In the genomic region with DNA sequence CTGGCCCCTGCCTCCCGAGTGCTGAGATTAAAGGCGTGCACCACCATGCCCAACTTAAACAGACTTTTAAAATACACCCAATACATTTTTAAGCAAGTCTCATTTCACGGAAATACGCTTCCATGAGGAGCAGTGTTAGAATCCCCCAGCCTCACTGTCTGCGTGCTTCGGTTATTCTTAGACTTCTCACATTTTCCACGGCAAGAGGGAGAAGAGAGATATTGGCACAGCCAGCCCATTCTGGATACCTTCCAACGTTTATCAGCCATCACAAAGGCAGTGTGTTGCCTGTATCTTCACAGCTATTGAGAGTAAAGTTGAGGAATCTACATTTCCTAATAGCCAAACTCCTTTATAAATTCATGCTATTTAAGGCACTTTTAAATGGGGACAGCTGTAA, we compare ENCODE assay signal across 8 mouse cellular contexts. TPM values are rescaled to one million over a fixed set of nuclear protein-coding genes. Genes with fewer than 3 reads are reported as not detected.
DNase-seq lines count a peak whose midpoint lies in the region.

No protein-coding gene starts in this region.

- no peaks in the 10 kb centered on the region for H3K9me3 ChIP-seq in heart, embryonic 10.5 days

- intact Hi-C loops in left cerebral cortex, postnatal 4 days (cut with DNase I): no loop called here

- H3K4me1 ChIP-seq in heart, embryonic 10.5 days: peaks cover 87% of the 10 kb centered on the region

- 16% methylated on average over 8 of the region's 8 CpGs for WGBS in heart, embryonic 10.5 days

- DNase-seq in adrenal gland, adult 2 months: peak; percentile 52
- no peak for DNase-seq in adrenal gland, postnatal 36 days
- DNase-seq in left cerebral cortex, postnatal 4 days: peak; percentile 64
- DNase-seq in left cerebral cortex, adult 8-10 months (ENCODE audit: low spot score in 2 of 2): no peak
- peak; percentile 75 for DNase-seq in heart, embryonic 10.5 days (ENCODE audit: low spot score)
- peak; percentile 46 for DNase-seq in lung, postnatal 14 days
- no peak for DNase-seq in retina, postnatal 1 day
- no peak for DNase-seq in layer of hippocampus, postnatal 10 days (ENCODE audit: low spot score in 2 of 2)

- H3K4me3 ChIP-seq in heart, embryonic 10.5 days: peak overlapping the region; percentile 97

- peak overlapping the region; percentile 86 for H3K27ac ChIP-seq in heart, embryonic 10.5 days

- H3K27me3 ChIP-seq in heart, embryonic 10.5 days (ENCODE audit: insufficient read depth, poor library complexity, severe bottlenecking): no peaks in the 10 kb centered on the region

- peaks cover 36% of the 10 kb centered on the region for H3K36me3 ChIP-seq in heart, embryonic 10.5 days

RNA-seq across cellular contexts. Expression of a gene that starts 7.8 kb away (rescaled TPM):
- 1,000 to 10,000 TPM in 1 of 2 experiments, 100 to 1,000 TPM in 1; 611 to 1,035 TPM for total RNA-seq in adrenal gland, adult 2 months (2021)
- polyA plus RNA-seq in adrenal gland, adult 2 months (2012; rRNA removed): 301 and 380 TPM in 2 replicates
- 100 to 1,000 TPM; 823 to 834 TPM for total RNA-seq in adrenal gland, postnatal 36 days (2021)
- total RNA-seq in left cerebral cortex, postnatal 4 days (2021): 100 to 1,000 TPM; 205 to 223 TPM
- total RNA-seq in left cerebral cortex, adult 8-10 months (2022): 100 to 1,000 TPM; 805 to 868 (median 852) TPM
- polyA plus RNA-seq in heart, embryonic 10.5 days (2016; fragmentation: Nextera tagmentation; extraction: Ambion mirVana): 164 and 228 TPM in 2 replicates
- 100 to 1,000 TPM; 367 to 390 TPM for total RNA-seq in layer of hippocampus, postnatal 10 days (2021)

Comparison
In these comparisons a context has a peak if more than half of its experiments do, and no peak if none do; other contexts are left out.
1. DNase-seq: peak in adrenal gland, adult 2 months (single experiment), left cerebral cortex, postnatal 4 days (single experiment), heart, embryonic 10.5 days (single experiment) and lung, postnatal 14 days (single experiment); none in adrenal gland, postnatal 36 days (0 of 2), left cerebral cortex, adult 8-10 months (0 of 2), retina, postnatal 1 day (single experiment) and layer of hippocampus, postnatal 10 days (0 of 2).